Mouse (Mus musculus): Measurements from ENCODE around the gene Ccdc167. TPM values are rescaled to one million over a fixed set of nuclear protein-coding genes. Genes with fewer than 3 reads are reported as not detected.
"Not testable (repeated sequence)": the region's sequence is repeated elsewhere in the genome, so short reads cannot be mapped to it uniquely, and the experiment has no call there.

Ccdc167 gene
- polyA plus RNA-seq, 2 experiments from 2014 or later, result 7.8 to 10.1 TPM

DNA sequence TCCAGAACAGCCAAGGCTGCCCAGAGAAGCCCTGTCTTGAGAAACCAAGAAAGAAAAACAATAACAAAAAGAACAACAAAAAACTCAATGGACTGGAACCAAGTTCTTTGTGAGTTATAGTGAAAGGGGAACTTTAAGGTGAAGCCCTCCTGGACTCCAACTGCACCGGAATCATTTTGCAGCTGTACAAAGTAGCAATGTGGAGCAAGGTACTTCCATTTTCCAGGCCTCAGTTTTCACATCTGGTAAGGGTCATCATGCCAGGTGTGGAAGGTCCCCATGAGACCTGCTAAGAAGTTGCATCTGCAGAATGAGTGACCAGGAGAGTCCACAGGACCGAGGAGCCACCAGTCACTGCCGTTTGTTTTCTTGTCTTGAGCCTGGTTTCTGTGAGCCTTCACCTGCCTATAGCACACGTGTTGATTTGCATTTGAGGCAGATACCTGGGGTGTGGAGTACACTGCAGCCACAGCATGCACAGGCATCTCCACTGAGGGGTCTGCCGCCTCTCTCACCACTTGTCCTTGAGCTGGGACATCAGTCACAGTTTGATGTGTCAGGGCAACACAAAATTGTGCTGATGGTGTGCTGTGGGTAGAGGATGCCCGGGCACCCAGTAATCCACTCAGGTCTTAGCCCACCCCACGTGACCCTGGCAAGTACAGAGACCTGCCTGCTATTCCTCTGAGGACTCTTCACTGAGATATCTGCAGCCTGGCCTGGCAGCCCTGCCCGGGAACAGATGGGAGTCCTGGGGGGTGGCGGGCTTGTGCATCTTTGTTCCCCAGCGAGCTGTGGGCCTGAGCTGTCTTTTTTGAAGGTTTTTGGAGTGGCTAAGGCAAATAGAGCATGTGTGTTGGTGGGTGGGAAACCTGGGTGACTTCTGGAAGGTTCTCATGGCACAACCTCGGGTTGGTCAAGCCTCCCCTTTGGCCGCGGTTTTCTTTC is 3.1 kb upstream of the Ccdc167 start:
- no peak for ATAC-seq

DNA sequence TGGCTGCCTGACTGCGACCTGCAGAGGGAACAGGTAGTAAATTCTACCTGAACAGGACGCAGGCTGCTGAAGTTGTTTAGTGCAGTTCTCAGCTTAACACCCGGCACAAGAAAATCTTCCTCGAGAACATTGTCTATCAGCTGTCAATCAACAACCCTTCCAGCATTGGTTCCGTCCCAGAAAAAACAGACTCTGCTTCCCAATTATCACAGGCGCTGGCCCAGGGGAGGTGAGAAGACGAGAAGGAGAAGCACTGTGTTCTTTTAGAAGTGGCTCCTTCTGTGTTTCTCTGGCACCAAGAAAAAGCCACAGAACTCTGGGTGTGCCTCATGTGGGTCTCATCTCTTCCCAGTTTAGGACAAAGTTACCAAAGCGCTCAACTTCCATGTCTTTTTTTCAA is 1.8 kb upstream of the Ccdc167 start:
- ATAC-seq, result no peak

DNA sequence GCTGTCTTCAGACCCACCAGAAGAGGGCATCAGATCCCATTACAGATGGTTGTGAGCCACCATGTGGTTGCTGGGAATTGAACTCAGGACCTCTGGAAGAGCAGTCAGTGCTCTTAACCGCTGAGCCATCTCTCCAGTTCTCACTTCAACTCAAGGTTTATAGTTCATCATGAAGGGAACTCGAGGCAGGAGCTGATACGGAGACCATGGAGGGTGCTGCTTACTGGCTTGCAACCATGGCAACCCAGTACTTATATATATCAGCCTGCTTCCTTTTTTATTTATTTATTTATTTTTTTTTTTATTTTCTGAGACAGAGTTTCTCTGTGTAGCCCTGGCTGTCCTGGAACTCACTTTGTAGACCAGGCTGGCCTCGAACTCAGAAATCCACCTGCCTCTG is 3.1 kb downstream of the Ccdc167 start:
- not testable (repeated sequence) for ATAC-seq

DNA sequence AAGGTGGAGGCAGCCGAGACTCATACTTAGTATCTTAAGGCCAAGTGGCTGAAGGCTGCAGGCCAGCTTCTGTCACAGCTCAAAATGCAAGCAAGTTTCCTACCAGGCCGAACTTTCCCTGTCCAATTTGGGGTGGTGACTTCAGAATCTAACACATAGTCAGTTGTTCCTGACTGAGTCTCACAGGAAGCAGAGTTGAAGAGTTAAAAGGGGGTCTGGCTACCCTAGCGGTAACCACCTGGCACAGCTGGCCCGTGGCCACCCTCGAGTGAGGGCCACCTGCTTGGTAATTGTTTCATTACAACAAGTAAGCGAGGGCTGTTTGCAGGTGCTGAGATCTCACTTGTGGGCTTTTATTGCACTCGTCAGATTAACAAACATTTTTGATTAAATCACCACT is 4.3 kb downstream of the Ccdc167 start:
- ATAC-seq, result no peak

GRCm38 (mm10) chr17:29711745-29712431 is 5.0 kb downstream of the Ccdc167 start:
- ATAC-seq, result no peak

- no peak for ATAC-seq
Observed at GRCm38 (mm10) chr17:29711076-29711744, 5.6 kb downstream of the Ccdc167 start.

DNA sequence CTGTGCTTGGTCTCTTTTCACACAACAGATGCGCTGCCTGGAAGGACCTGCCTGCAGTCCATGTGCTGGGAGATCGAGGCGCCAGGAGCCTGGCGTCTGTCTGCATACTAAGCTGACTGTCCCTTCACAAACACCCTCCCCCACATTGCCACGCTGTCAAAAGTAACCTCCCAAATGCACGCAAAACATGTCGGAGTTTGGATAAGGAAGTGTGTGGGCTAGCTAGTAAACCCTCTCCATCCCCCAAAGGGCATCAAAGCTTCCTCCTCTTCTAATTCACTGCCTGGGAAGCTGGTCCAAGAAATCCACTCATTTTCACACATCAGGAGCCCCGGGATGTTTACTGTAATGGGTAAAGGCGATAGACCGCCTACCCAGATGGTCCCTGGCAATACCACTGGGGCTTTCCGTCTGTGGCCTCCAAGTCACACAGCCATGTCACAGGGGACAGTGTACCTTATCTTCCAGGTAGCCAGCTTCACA is 6.2 kb downstream of the Ccdc167 start:
- no peak for ATAC-seq

DNA sequence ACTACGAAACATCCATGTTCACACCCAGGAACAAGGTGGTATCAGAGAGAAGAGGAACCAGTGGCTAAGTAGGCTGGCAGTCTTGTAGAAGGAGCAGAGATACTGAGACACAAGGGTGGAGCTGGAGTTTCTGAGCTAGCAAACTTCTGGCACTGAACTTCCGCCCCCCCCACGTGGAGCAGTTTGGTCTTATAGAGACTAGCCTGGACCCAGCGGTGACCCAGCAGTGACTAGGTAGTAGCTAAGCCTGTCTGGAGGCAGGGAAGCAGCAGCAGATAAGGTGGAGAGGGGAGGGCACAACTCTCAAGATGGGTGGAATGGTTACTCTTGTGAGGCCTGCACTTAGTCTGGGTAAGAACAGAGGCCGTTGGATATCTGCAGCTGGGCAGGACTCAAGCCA is 8.1 kb downstream of the Ccdc167 start:
- no peak for ATAC-seq

- ATAC-seq, result no peak
Observed at GRCm38 (mm10) chr17:29706981-29707545, 9.8 kb downstream of the Ccdc167 start.

GRCm38 (mm10) chr17:29705881-29706280 is 11.0 kb downstream of the Ccdc167 start:
- no peak for ATAC-seq

GRCm38 (mm10) chr17:29704781-29705180 is 12.1 kb downstream of the Ccdc167 start:
- ATAC-seq, result peak; percentile 54

DNA sequence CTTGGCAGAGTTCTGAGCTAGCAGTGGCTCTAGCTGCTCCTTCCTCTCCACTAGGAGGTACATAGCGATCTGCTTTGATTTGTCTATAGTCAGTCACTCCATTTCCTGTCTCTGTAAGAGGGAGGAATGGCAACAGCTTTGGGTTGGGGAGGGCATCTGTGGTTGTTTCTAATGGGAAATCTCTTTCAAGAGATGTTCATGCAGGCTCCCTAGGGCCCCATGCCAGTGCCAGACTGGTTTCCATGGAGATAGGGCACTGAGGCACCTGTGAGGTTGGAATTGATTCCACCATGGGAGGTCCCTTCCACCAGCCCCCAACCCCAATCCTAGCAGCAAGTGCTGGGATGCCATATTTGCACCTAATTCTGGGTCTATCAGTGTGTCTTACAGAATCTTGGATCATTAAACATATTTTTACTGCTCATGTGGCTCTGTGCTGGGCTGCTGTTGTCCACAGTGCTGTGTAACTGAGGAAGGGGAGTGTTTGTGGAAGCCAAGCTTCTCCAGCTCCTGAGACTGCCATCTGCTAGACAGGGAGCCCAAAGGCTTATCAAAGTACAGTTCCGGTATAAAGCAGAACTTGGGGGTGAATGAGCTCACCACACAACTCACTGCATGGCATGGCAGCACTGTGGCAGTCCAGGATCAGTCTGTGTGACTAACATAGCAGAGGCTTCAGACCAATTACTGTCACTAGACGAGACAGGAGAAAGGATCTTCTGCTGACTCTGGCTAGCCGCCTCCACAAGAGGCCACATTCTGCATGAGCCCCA is 13.7 kb downstream of the Ccdc167 start:
- ATAC-seq, result no peak

- ATAC-seq, result no peak
Observed at GRCm38 (mm10) chr17:29700573-29700972, 16.3 kb downstream of the Ccdc167 start.

DNA sequence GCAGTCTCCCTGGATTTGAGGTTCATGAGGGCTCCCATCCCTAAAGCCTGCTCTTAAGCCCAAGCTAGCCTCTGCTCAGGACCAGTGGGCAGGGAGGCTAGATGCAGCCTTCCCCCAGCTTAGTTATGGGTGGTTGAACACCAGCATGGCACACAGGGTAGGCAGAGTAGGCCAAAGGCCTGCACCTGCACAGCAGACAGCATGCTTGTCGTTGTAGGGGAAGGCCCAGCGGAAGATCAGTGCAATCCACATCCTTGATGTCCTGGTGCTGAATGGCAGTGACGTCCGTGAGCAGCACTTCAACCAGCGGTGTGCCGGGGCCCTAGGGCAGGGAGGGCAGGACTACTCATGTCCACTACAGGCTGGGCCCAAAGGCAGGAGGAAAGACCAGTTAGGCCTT is 18.4 kb downstream of the Ccdc167 start:
- no peak for ATAC-seq

DNA sequence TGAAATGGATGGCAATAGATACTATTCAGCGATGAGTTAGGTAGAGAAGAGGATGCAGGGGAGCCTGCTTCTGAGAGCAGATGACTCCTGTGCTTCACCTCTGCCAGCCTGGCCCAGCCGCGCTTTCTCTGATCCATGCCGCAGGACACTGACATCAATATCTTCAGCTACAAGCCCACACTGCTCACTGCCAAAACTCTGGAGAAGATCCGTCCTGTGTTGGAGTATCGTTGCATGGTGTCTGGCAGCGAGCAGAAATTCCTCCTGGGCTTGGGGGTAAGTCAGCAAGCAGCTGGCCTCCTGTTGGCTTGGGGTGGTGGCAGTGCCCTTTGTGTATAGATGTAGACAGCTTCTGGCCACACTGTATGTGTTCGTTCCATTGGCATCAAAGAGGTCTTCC is 19.9 kb downstream of the Ccdc167 start:
- no peak for ATAC-seq

DNA sequence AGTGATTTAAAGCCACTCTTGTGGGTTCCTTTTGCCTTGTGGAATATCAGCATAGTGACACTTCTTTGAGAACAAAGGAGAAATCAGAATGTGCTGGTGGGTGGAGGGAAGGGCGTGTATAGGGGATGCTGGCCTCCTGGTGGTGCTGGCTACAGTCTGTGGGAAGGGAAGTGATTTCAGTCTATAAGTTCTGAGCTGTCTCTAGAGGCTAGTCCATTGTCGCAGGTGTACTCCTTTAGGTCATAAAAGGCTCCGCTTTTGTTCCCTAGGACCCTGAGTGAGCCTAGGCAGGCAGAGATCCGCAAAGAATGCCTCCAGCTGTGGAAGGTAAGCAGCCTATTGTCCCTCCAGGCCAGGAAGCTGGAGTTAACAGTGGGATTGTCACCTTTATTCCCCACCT is 22.3 kb downstream of the Ccdc167 start:
- ATAC-seq, result no peak

- ATAC-seq, result no peak
Observed at GRCm38 (mm10) chr17:29693571-29693970, 23.3 kb downstream of the Ccdc167 start.

- ATAC-seq, result no peak
Observed at GRCm38 (mm10) chr17:29692827-29693226, 24.0 kb downstream of the Ccdc167 start.

DNA sequence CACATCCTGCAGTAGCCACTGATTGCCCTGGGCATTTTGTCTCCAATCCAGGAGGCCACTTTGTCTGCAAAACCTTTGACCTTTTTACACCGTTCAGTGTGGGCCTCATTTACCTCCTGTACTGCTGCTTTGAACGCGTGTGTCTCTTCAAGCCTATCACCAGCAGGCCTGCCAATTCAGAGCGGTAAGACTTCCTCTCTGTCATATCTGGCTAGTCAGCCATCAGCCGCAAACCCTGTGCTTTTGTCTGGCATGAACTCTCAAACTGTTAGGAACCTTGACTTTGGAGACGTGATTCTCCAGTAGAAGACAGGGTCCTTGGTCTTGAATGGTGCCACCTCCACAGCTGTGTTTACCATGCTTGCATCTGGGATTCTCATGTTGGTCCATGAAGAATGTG is 26.6 kb downstream of the Ccdc167 start:
- ATAC-seq, result no peak

DNA sequence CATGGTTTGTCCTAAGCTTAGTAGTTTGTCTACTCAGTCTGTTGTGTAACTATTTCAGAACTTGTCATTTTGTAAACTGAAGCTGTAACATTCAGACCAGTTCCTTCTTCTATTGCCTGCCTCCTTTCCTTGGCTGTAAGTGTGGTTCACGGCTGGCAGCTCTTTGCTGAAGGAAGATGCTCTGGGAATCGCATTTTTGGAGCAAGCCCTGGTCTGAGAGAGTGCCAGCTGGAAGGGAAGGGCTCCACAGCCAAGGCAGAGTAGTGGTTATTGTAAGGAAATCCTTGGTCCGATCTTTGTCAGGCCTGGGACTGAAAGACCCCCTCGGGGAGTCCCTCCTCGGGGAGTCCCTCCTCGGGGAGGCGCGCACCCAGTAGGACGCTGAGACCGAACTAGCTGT is 28.2 kb downstream of the Ccdc167 start:
- ATAC-seq, result no peak

- no peak for ATAC-seq
Observed at GRCm38 (mm10) chr17:29687373-29687772, 29.5 kb downstream of the Ccdc167 start.

- no peak for ATAC-seq
Observed at GRCm38 (mm10) chr17:29686771-29687170, 30.1 kb downstream of the Ccdc167 start.

Data from CD4-positive, CD25-positive, alpha-beta regulatory T cell, adult 4 months (primary cell).